Mouse (Mus musculus) E14TG2a.4 (cell line): ENCODE data around the gene Scin.

Source experiments
- H3K27me3 ChIP-seq: 2 replicates; pipeline ENCODE4 v1.6.1; 2014; ENCODE audit warnings: low read length, control low read depth; ENCODE audit not compliant: insufficient read depth
- H3K36me3 ChIP-seq: 2 replicates; pipeline ENCODE4 v1.6.1; 2014; ENCODE audit warnings: low read length, control low read depth; ENCODE audit not compliant: insufficient read depth
- H3K4me1 ChIP-seq: replicated peaks from 2 replicates; pipeline ENCODE4 v1.6.1; 2014; ENCODE audit warnings: low read depth, low read length, control low read depth
- H3K4me3 ChIP-seq: replicated peaks from 2 replicates; pipeline ENCODE4 v1.5.1; 2014; ENCODE audit warnings: mild to moderate bottlenecking, low read length
- H3K9me3 ChIP-seq: 2 replicates; pipeline ENCODE4 v1.6.1; 2014; ENCODE audit warnings: low read length, control low read depth
- CTCF ChIP-seq: conservative IDR thresholded peaks from 2 replicates; pipeline ENCODE4 v1.5.1; 2014; ENCODE audit warnings: low read length
- NANOG ChIP-seq: IDR thresholded peaks from 2 replicates; pipeline ENCODE4 v1.6.1; 2014; ENCODE audit warnings: borderline replicate concordance, low read length, mixed read lengths
- POU5F1 ChIP-seq: IDR thresholded peaks from 2 replicates; pipeline ENCODE4 v1.6.1; 2014; ENCODE audit warnings: low read length, borderline replicate concordance

The Scin gene

GRCm38 (mm10) chr12:40073660-40074059 is 60.4 kb downstream of the Scin start:
- H3K9me3 ChIP-seq = no peaks in the 10 kb centered on the region
- H3K4me3 ChIP-seq = no peak overlapping the region
- no peaks in the 10 kb centered on the region for H3K27me3 ChIP-seq
- no peak for TF ChIP-seq CTCF
- no peak for TF ChIP-seq NANOG
- TF ChIP-seq POU5F1 = no peak
- no peaks in the 10 kb centered on the region for H3K36me3 ChIP-seq
- no peaks in the 10 kb centered on the region for H3K4me1 ChIP-seq

- TF ChIP-seq CTCF (no peak), NANOG (no peak), POU5F1 (no peak)
- Histone ChIP-seq H3K27me3 (no peaks in the 10 kb centered on the region), H3K4me3 (no peak overlapping the region), H3K4me1 (peaks cover 20% of the 10 kb centered on the region), H3K36me3 (no peaks in the 10 kb centered on the region), H3K9me3 (peaks cover 19% of the 10 kb centered on the region)
These were observed 87.0 kb downstream of the Scin start for GRCm38 (mm10) chr12:40047024-40047423.

- Histone ChIP-seq H3K27me3 (no peaks in the 10 kb centered on the region), H3K36me3 (no peaks in the 10 kb centered on the region), H3K4me3 (no peak overlapping the region), H3K9me3 (peaks cover 19% of the 10 kb centered on the region), H3K4me1 (peaks cover 27% of the 10 kb centered on the region)
- TF ChIP-seq NANOG = peak; percentile 32; the same call in 1 of the 2 replicates
- TF ChIP-seq POU5F1 = no peak
These were observed 90.0 kb downstream of the Scin start for GRCm38 (mm10) chr12:40043816-40044585.

- Histone ChIP-seq H3K27me3 (no peaks in the 10 kb centered on the region), H3K4me3 (no peak overlapping the region), H3K36me3 (peaks cover 7% of the 10 kb centered on the region), H3K4me1 (peaks cover 46% of the 10 kb centered on the region), H3K9me3 (peaks cover 15% of the 10 kb centered on the region)
- TF ChIP-seq NANOG = no peak
- peak; percentile 35 for TF ChIP-seq CTCF
These were observed 94.0 kb downstream of the Scin start for GRCm38 (mm10) chr12:40040067-40040466.

GRCm38 (mm10) chr12:40037876-40038463 is 96.1 kb downstream of the Scin start, which contains the start of gene Arl4a:
Arl4a (minus strand) TSS chr12:40038025.
- peaks cover 46% of the 10 kb centered on the region for H3K4me1 ChIP-seq
- no peaks in the 10 kb centered on the region; the same call in 1 of the 2 replicates for H3K9me3 ChIP-seq
- peak within 1 kb of the TSS; percentile 92 for H3K4me3 ChIP-seq
- peaks cover 18% of the 10 kb centered on the region for H3K36me3 ChIP-seq
- no peaks in the 10 kb centered on the region for H3K27me3 ChIP-seq
- no peak for TF ChIP-seq CTCF
- TF ChIP-seq POU5F1 = no peak
- no peak for TF ChIP-seq NANOG

GRCm38 (mm10) chr12:40037226-40037813 is 96.7 kb downstream of the Scin start:
- Histone ChIP-seq H3K4me1 (peaks cover 46% of the 10 kb centered on the region), H3K27me3 (no peaks in the 10 kb centered on the region), H3K36me3 (peaks cover 22% of the 10 kb centered on the region), H3K9me3 (no peaks in the 10 kb centered on the region), H3K4me3 (peak overlapping the region; percentile 92)
- no peak for TF ChIP-seq NANOG
- no peak for TF ChIP-seq POU5F1
- no peak for TF ChIP-seq CTCF

- Histone ChIP-seq H3K9me3 (no peaks in the 10 kb centered on the region), H3K36me3 (peaks cover 23% of the 10 kb centered on the region), H3K4me1 (peaks cover 46% of the 10 kb centered on the region), H3K27me3 (no peaks in the 10 kb centered on the region), H3K4me3 (peak overlapping the region; percentile 92)
- TF ChIP-seq CTCF (no peak), NANOG (no peak), POU5F1 (no peak)
These were observed 97.4 kb downstream of the Scin start for GRCm38 (mm10) chr12:40036666-40037065.

GRCm38 (mm10) chr12:40035506-40035905 is 98.5 kb downstream of the Scin start:
- H3K9me3 ChIP-seq = no peaks in the 10 kb centered on the region
- H3K27me3 ChIP-seq = no peaks in the 10 kb centered on the region
- TF ChIP-seq NANOG = no peak
- no peak for TF ChIP-seq POU5F1
- no peak for TF ChIP-seq CTCF
- peaks cover 23% of the 10 kb centered on the region for H3K36me3 ChIP-seq
- H3K4me3 ChIP-seq = peak overlapping the region; percentile 92
- H3K4me1 ChIP-seq = peaks cover 46% of the 10 kb centered on the region
